Mouse (Mus musculus) gastrocnemius, adult 2 months (tissue): Measurements from ENCODE around the gene Utp15. TPM values are rescaled to one million over a fixed set of nuclear protein-coding genes. Genes with fewer than 3 reads are reported as not detected.

ENCODE experiments used
- DNase-seq: peaks from one replicate; pipeline ENCODE4 v3.0.0; 2022
- H3K27ac ChIP-seq: fragments of 200-600 bp; 2 replicates; pipeline ENCODE4 v1.8.1; 2022; ENCODE audit warnings: mild to moderate bottlenecking
- H3K4me3 ChIP-seq: fragments of 200-600 bp; 2 replicates; pipeline ENCODE4 v1.8.1; 2022; ENCODE audit warnings: mild to moderate bottlenecking, moderate library complexity
- CTCF ChIP-seq: fragments of 200-600 bp; IDR thresholded peaks from 2 replicates; pipeline ENCODE4 v1.8.1; 2022; ENCODE audit warnings: antibody characterized with exemption, mild to moderate bottlenecking, moderate library complexity
- intact Hi-C: fragments of 180-260 bp; cut with DNase I; formaldehyde crosslinking; loops from one replicate; pipeline ENCODE4 v1.15.1; 2025
- total RNA-seq, 2 experiments: library from RNA; stranded (reverse); gene quantifications; 2 replicates each; pipeline ENCODE4 v1.2.3; 2021

Utp15 gene
- total RNA-seq, 2 experiments from 2014 or later: 4.0 to 5.4 TPM

GRCm38 (mm10) chr13:98280990-98281650 lies 18.3 kb upstream of the Utp15 start:
- intact Hi-C loops: no loop called here
- no peak for DNase-seq
- no peak for TF ChIP-seq CTCF
- Histone ChIP-seq H3K4me3 (no peak overlapping the region), H3K27ac (no peak overlapping the region)

- no peak for DNase-seq
- no peak within 1 kb of the TSS for H3K4me3 ChIP-seq
- intact Hi-C loops: no loop called here
- no peak for TF ChIP-seq CTCF
- H3K27ac ChIP-seq: no peak within 1 kb of the TSS
These were observed 16.8 kb upstream of the Utp15 start, which contains the start of gene Gm21976 for GRCm38 (mm10) chr13:98279686-98280085. Gene Gm21976, plus strand, starts transcription at chr13:98279887.

- intact Hi-C loops: no loop called here
- H3K27ac ChIP-seq: no peak overlapping the region
- DNase-seq: no peak
- H3K4me3 ChIP-seq: no peak overlapping the region
- TF ChIP-seq CTCF: no peak
These were observed 14.7 kb upstream of the Utp15 start for GRCm38 (mm10) chr13:98277501-98277900.

- DNase-seq: no peak
- intact Hi-C loops: no loop called here
- H3K4me3 ChIP-seq: no peak overlapping the region
- no peak overlapping the region for H3K27ac ChIP-seq
- TF ChIP-seq CTCF: no peak
These were observed 13.4 kb upstream of the Utp15 start for GRCm38 (mm10) chr13:98276253-98276652.

- no peak for DNase-seq
- Histone ChIP-seq H3K27ac (no peak overlapping the region), H3K4me3 (no peak overlapping the region)
- intact Hi-C loops: no loop called here
- TF ChIP-seq CTCF: no peak
These were observed 12.8 kb upstream of the Utp15 start for GRCm38 (mm10) chr13:98275646-98276045.

- intact Hi-C loops: no loop called here
- H3K27ac ChIP-seq: no peak overlapping the region
- DNase-seq: no peak
- H3K4me3 ChIP-seq: no peak overlapping the region
- no peak for TF ChIP-seq CTCF
These were observed 11.2 kb upstream of the Utp15 start for GRCm38 (mm10) chr13:98274023-98274422.

- peak overlapping the region; percentile 96; the same call in 1 of the 2 replicates for H3K27ac ChIP-seq
- DNase-seq: no peak
- TF ChIP-seq CTCF: no peak
- H3K4me3 ChIP-seq: peak overlapping the region; percentile 97
- intact Hi-C loops: no loop called here
These were observed 1.3 kb upstream of the Utp15 start for GRCm38 (mm10) chr13:98264111-98264510.

- intact Hi-C loops: loop anchor here (2.0 kb wide), 1 partner anchor 53 kb away; the partner anchor contains the start of gene Btf3
- no peak for DNase-seq
- peak overlapping the region; percentile 96 for H3K27ac ChIP-seq
- no peak for TF ChIP-seq CTCF
- H3K4me3 ChIP-seq: peak overlapping the region; percentile 97
These were observed 682 bp upstream of the Utp15 start for GRCm38 (mm10) chr13:98263458-98263987.

GRCm38 (mm10) chr13:98254921-98255320 lies 7.9 kb downstream of the Utp15 start:
- intact Hi-C loops: no loop called here
- DNase-seq: no peak
- Histone ChIP-seq H3K4me3 (no peak overlapping the region), H3K27ac (no peak overlapping the region)
- TF ChIP-seq CTCF: no peak

- intact Hi-C loops: no loop called here
- TF ChIP-seq CTCF: no peak
- no peak for DNase-seq
These were observed 13.2 kb downstream of the Utp15 start for GRCm38 (mm10) chr13:98249594-98249993.

GRCm38 (mm10) chr13:98245386-98245785 lies 17.5 kb downstream of the Utp15 start:
- Histone ChIP-seq H3K27ac (no peak overlapping the region), H3K4me3 (no peak overlapping the region)
- no peak for TF ChIP-seq CTCF
- DNase-seq: no peak
- intact Hi-C loops: no loop called here

More at GRCm38 (mm10) chr13:98249594-98249993, 13.2 kb downstream of the Utp15 start:
- no peak overlapping the region for H3K27ac ChIP-seq
- H3K4me3 ChIP-seq: no peak overlapping the region

- Histone ChIP-seq H3K27ac (no peak overlapping the region), H3K4me3 (no peak overlapping the region)
- intact Hi-C loops: no loop called here
- no peak for TF ChIP-seq CTCF
- DNase-seq: no peak
These were observed 18.1 kb downstream of the Utp15 start for GRCm38 (mm10) chr13:98244571-98245350.
